Mouse (Mus musculus) gonadal fat pad, adult 2 months (tissue): ENCODE data around the gene Mpl. TPM values are rescaled to one million over a fixed set of nuclear protein-coding genes. Genes with fewer than 3 reads are reported as not detected.

ENCODE experiments used
- polyA plus RNA-seq: library from polyadenylated mRNA; depleted of rRNA; stranded (reverse); fragments of >200 nt; gene quantifications from 2 replicates; pipeline ENCODE4 v1.2.3, GENCODE M21; 2012; rRNA removed

Mpl gene
- polyA plus RNA-seq, 1 experiment, result 0.07 TPM

Other genes starting within 250 kb of the Mpl start
- 76.9 and 122 TPM in 2 replicates for gene Ptprf, start 166.1 kb downstream of the Mpl start, polyA plus RNA-seq
- 18.1 and 20.6 TPM in 2 replicates for gene Szt2, start 48.2 kb downstream of the Mpl start, polyA plus RNA-seq
- gene Med8, start 48.2 kb downstream of the Mpl start, polyA plus RNA-seq, result 36.9 and 45.5 TPM in 2 replicates
- 120 and 164 TPM in 2 replicates for gene Elovl1, start 29.4 kb downstream of the Mpl start, polyA plus RNA-seq
- 5.1 and 8.8 TPM in 2 replicates for gene Cdc20, start 20.2 kb downstream of the Mpl start, polyA plus RNA-seq
- gene Tie1, start 32.5 kb upstream of the Mpl start, polyA plus RNA-seq, result 37.1 and 47.6 TPM in 2 replicates
- 26.7 and 28.6 TPM in 2 replicates for gene 2610528J11Rik, start 69.5 kb upstream of the Mpl start, polyA plus RNA-seq
- gene Tmem125, start 86.5 kb upstream of the Mpl start, polyA plus RNA-seq, result 25.1 and 25.7 TPM in 2 replicates
- gene Cfap57, start 163.3 kb upstream of the Mpl start, polyA plus RNA-seq, result 0.30 and 0.71 TPM in 2 replicates
- 16.8 and 22.0 TPM in 2 replicates for gene Ebna1bp2, start 163.3 kb upstream of the Mpl start, polyA plus RNA-seq
- gene Olfr62, start 201.4 kb upstream of the Mpl start, polyA plus RNA-seq, result not detected in 2 replicates
- gene Olfr1342, start 235.2 kb upstream of the Mpl start, polyA plus RNA-seq, result 0.11 and 0.25 TPM in 2 replicates
- 0.25 and 0.53 TPM in 2 replicates for gene Olfr1341, start 246.0 kb upstream of the Mpl start, polyA plus RNA-seq